Mouse (Mus musculus) large intestine, adult 2 months (tissue): ENCODE measurements at regions not wholly inside any gene's neighbourhood (a gene's known extent, or its start where the extent isn't known, plus 50 kb on each side); places are given as distances from the start of the nearest gene placed in this dataset.

Experiments
- DNase-seq: peaks from one replicate; pipeline ENCODE4 v3.0.0-alpha.2; 2012; ENCODE audit warnings: low read depth, low spot score
- WGBS: fragments of 180-500 bp; shearing (Covaris S2); methylation state at CpG from one replicate; pipeline ENCODE4 v1.1.7; 2018; 5-methylcytosine and 5-hydroxymethylcytosine counted together

GRCm38 (mm10) chr6:98632278-98633063 lies 289.9 kb upstream of the Gm765 start:
- no peak for DNase-seq
- 65% methylated on average over 18 of the region's 18 CpGs for WGBS

GRCm38 (mm10) chr6:98631269-98631668 lies 288.7 kb upstream of the Gm765 start:
- 75% methylated on average over 8 of the region's 8 CpGs for WGBS

GRCm38 (mm10) chr6:98629646-98630045 lies 287.1 kb upstream of the Gm765 start:
- DNase-seq, result no peak
- WGBS, result 73% methylated on average over 4 of the region's 4 CpGs

More at GRCm38 (mm10) chr6:98631269-98631668, 288.7 kb upstream of the Gm765 start:
- DNase-seq, result no peak

- 45% methylated on average over 10 of the region's 10 CpGs for WGBS
- DNase-seq, result no peak
Measured at GRCm38 (mm10) chr6:98626435-98626834, 283.9 kb upstream of the Gm765 start.

- WGBS, result 75% methylated on average over 3 of the region's 3 CpGs
Measured at GRCm38 (mm10) chr6:98620886-98621285, 278.3 kb upstream of the Gm765 start.

GRCm38 (mm10) chr6:98613030-98613429 lies 270.5 kb upstream of the Gm765 start:
- 63% methylated on average over 10 of the region's 10 CpGs for WGBS
- DNase-seq, result no peak

More at GRCm38 (mm10) chr6:98620886-98621285, 278.3 kb upstream of the Gm765 start:
- DNase-seq, result no peak

GRCm38 (mm10) chr6:98609133-98609532 lies 266.6 kb upstream of the Gm765 start:
- 73% methylated on average over 1 of the region's 1 CpGs for WGBS
- no peak for DNase-seq

- no peak for DNase-seq
- WGBS, result 28% methylated on average over 3 of the region's 3 CpGs
Measured at GRCm38 (mm10) chr6:98606680-98607079, 264.1 kb upstream of the Gm765 start.

- 89% methylated on average over 6 of the region's 6 CpGs for WGBS
- no peak for DNase-seq
Measured at GRCm38 (mm10) chr6:98597612-98598011, 255.1 kb upstream of the Gm765 start.

- no peak for DNase-seq
- WGBS, result 72% methylated on average over 4 of the region's 4 CpGs
Measured at GRCm38 (mm10) chr6:98590989-98591388, 248.4 kb upstream of the Gm765 start.

GRCm38 (mm10) chr6:98588979-98589378 lies 246.4 kb upstream of the Gm765 start:
- peak; percentile 27 for DNase-seq
- WGBS, result 30% methylated on average over 4 of the region's 4 CpGs

GRCm38 (mm10) chr6:98584541-98584940 lies 242.0 kb upstream of the Gm765 start:
- 90% methylated on average over 4 of the region's 4 CpGs for WGBS
- no peak for DNase-seq

GRCm38 (mm10) chr6:98582826-98583225 lies 240.3 kb upstream of the Gm765 start:
- 62% methylated on average over 2 of the region's 2 CpGs for WGBS
- DNase-seq, result no peak

GRCm38 (mm10) chr6:98575227-98575626 lies 232.7 kb upstream of the Gm765 start:
- no peak for DNase-seq
- 74% methylated on average over 1 of the region's 1 CpGs for WGBS

- DNase-seq, result no peak
- 86% methylated on average over 1 of the region's 1 CpGs for WGBS
Measured at GRCm38 (mm10) chr6:98555702-98556101, 213.1 kb upstream of the Gm765 start.

- no peak for DNase-seq
- 72% methylated on average over 1 of the region's 1 CpGs for WGBS
Measured at GRCm38 (mm10) chr6:98553922-98554321, 211.4 kb upstream of the Gm765 start.

- DNase-seq, result no peak
- WGBS, result 85% methylated on average over 3 of the region's 3 CpGs
Measured at GRCm38 (mm10) chr6:98551781-98552180, 209.2 kb upstream of the Gm765 start.

- WGBS, result 77% methylated on average over 15 of the region's 15 CpGs
Measured at GRCm38 (mm10) chr6:98526882-98527440, 184.4 kb upstream of the Gm765 start.

GRCm38 (mm10) chr6:98525286-98525685 lies 182.7 kb upstream of the Gm765 start:
- DNase-seq, result peak; percentile 19
- 8% methylated on average over 6 of the region's 6 CpGs for WGBS

More at GRCm38 (mm10) chr6:98526882-98527440, 184.4 kb upstream of the Gm765 start:
- no peak for DNase-seq

- WGBS, result 44% methylated on average over 2 of the region's 2 CpGs
- no peak for DNase-seq
Measured at GRCm38 (mm10) chr6:98524659-98525058, 182.1 kb upstream of the Gm765 start.

- DNase-seq, result no peak
- 85% methylated on average over 10 of the region's 10 CpGs for WGBS
Measured at GRCm38 (mm10) chr6:98521526-98521925, 179.0 kb upstream of the Gm765 start.
